Mouse (Mus musculus): ENCODE data around the gene Sgsm2.

GRCm38 (mm10) chr11:74925577-74926387 lies 28.9 kb upstream of the Sgsm2 start, which contains the start of the genes Smg6 and Srr:
- TF ChIP-seq CTCF (IDR thresholded peaks at IDR 0.05; ENCODE audit: extremely low read depth, insufficient read depth, insufficient read length, insufficient replicate concordance) (no peak), POLR2A (IDR thresholded peaks at IDR 0.05; ENCODE audit: low read depth, low read length) (peak; percentile 48)

Data from spleen, adult 2 months (tissue).